8 mouse cellular contexts compared by ENCODE assay signal in genomic region chr4:66827463-66828162, GRCm38 (mm10). TPM values are rescaled to one million over a fixed set of nuclear protein-coding genes. Genes with fewer than 3 reads are reported as not detected.
DNase-seq lines count a peak whose midpoint lies in the region; ATAC-seq and TF ChIP-seq lines count a peak whose summit lies in the region.

Tlr4 (plus strand) TSS chr4:66827584.

- peak within 1 kb of the TSS; percentile 18; the same call in 1 of the 2 replicates for H3K4me3 ChIP-seq in embryonic facial prominence, embryonic 14.5 days (ENCODE audit: low read depth, low read length)
- H3K4me3 ChIP-seq in heart, embryonic 16.5 days (ENCODE audit: low read length), result peak within 1 kb of the TSS; percentile 53
- H3K4me3 ChIP-seq in liver, postnatal 0 days (ENCODE audit: low read depth, low read length), result peak within 1 kb of the TSS; percentile 42

- no peak for TF ChIP-seq CTCF in liver, postnatal 0 days (IDR thresholded peaks at IDR 0.05; ENCODE audit: low read depth)

- no peak within 1 kb of the TSS for H3K9ac ChIP-seq in embryonic facial prominence, embryonic 14.5 days (ENCODE audit: low read depth, low read length)
- H3K9ac ChIP-seq in heart, embryonic 16.5 days (ENCODE audit: low read length), result peak within 1 kb of the TSS; percentile 60
- peak within 1 kb of the TSS; percentile 46; the same call in 1 of the 2 replicates for H3K9ac ChIP-seq in liver, postnatal 0 days (replicated peaks)

- peak; percentile 94 for DNase-seq in A20 (ENCODE audit: low read depth, low spot score)
- DNase-seq in adrenal gland, adult (ENCODE audit: inconsistent age in 2 of 2, low spot score in 1 of 2), result peak; percentile 69 to 86
- DNase-seq in embryonic facial prominence, embryonic 14.5 days (ENCODE audit: low spot score), result peak; percentile 77
- DNase-seq in layer of hippocampus, adult 11-12 months (ENCODE audit: low spot score), result peak; percentile 64
- peak; percentile 44 for DNase-seq in liver, postnatal 0 days
- peak; percentile 4 to 18 for DNase-seq in right cerebral cortex, postnatal 36 days (ENCODE audit: low spot score in 2 of 2)
- no peak for DNase-seq in retina, embryonic 14.5 days (ENCODE audit: low spot score)

- no peaks in the 10 kb centered on the region; the same call in 1 of the 2 replicates for H3K4me1 ChIP-seq in embryonic facial prominence, embryonic 14.5 days (ENCODE audit: control insufficient read depth, insufficient read depth, low read length)
- peaks cover 5% of the 10 kb centered on the region for H3K4me1 ChIP-seq in heart, embryonic 16.5 days (ENCODE audit: control insufficient read depth, insufficient read depth, low read length)
- H3K4me1 ChIP-seq in liver, postnatal 0 days (ENCODE audit: insufficient read depth), result no peaks in the 10 kb centered on the region

- no peaks in the 10 kb centered on the region for H3K9me3 ChIP-seq in embryonic facial prominence, embryonic 14.5 days (ENCODE audit: control insufficient read depth, low read length)
- H3K9me3 ChIP-seq in heart, embryonic 16.5 days (replicated peaks; ENCODE audit: control insufficient read depth, low read length), result no peaks in the 10 kb centered on the region
- H3K9me3 ChIP-seq in liver, postnatal 0 days (ENCODE audit: low read length), result no peaks in the 10 kb centered on the region

- no peak for TF ChIP-seq EP300 in liver, postnatal 0 days (IDR thresholded peaks at IDR 0.05; ENCODE audit: low read depth)

- H3K27ac ChIP-seq in embryonic facial prominence, embryonic 14.5 days (replicated peaks; ENCODE audit: low read depth, low read length), result peak within 1 kb of the TSS; percentile 64
- H3K27ac ChIP-seq in heart, embryonic 16.5 days (ENCODE audit: low read length), result peak within 1 kb of the TSS; percentile 85
- H3K27ac ChIP-seq in liver, postnatal 0 days (ENCODE audit: low read depth), result peak within 1 kb of the TSS; percentile 85

- H3K36me3 ChIP-seq in embryonic facial prominence, embryonic 14.5 days (ENCODE audit: control insufficient read depth, insufficient read depth, low read length), result no peaks in the 10 kb centered on the region
- no peaks in the 10 kb centered on the region for H3K36me3 ChIP-seq in heart, embryonic 16.5 days (ENCODE audit: control insufficient read depth, insufficient read depth)
- H3K36me3 ChIP-seq in liver, postnatal 0 days (replicated peaks; ENCODE audit: insufficient read depth, low read length), result no peaks in the 10 kb centered on the region

- peak; percentile 92 for ATAC-seq in embryonic facial prominence, embryonic 14.5 days (ENCODE audit: low read depth)
- ATAC-seq in heart, embryonic 16.5 days (replicated peaks; ENCODE audit: extremely low read depth, insufficient read depth, low FRiP score), result peak; percentile 19; the same call in 1 of the 2 replicates
- ATAC-seq in liver, postnatal 0 days, result peak; percentile 81

- no peaks in the 10 kb centered on the region for H3K27me3 ChIP-seq in embryonic facial prominence, embryonic 14.5 days (replicated peaks; ENCODE audit: control insufficient read depth, insufficient read depth, low read length)
- H3K27me3 ChIP-seq in heart, embryonic 16.5 days (ENCODE audit: control insufficient read depth, insufficient read depth, low read length), result no peaks in the 10 kb centered on the region
- no peaks in the 10 kb centered on the region for H3K27me3 ChIP-seq in liver, postnatal 0 days (ENCODE audit: insufficient read depth, low read length)

- H3K4me2 ChIP-seq in embryonic facial prominence, embryonic 14.5 days (ENCODE audit: low read depth, low read length), result peak within 1 kb of the TSS; percentile 37
- H3K4me2 ChIP-seq in heart, embryonic 16.5 days (ENCODE audit: low read depth, low read length), result peak within 1 kb of the TSS; percentile 64
- H3K4me2 ChIP-seq in liver, postnatal 0 days (ENCODE audit: low read depth, low read length), result peak within 1 kb of the TSS; percentile 59

- 42% methylated on average over 11 of the region's 11 CpGs for WGBS in embryonic facial prominence, embryonic 14.5 days
- WGBS in heart, embryonic 16.5 days, result 37% methylated on average over 11 of the region's 11 CpGs
- 20% methylated on average over 11 of the region's 11 CpGs for WGBS in liver, postnatal 0 days (ENCODE audit: insufficient replicate concordance)

RNA-seq across cellular contexts. Expression of gene Tlr4, which starts in this region (rescaled TPM):
- 2.4 and 2.9 TPM in 2 replicates for polyA plus RNA-seq in embryonic facial prominence, embryonic 14.5 days (2014; fragmentation: Nextera tagmentation; extraction: Ambion mirVana)
- polyA plus RNA-seq in heart, embryonic 16.5 days (2015; fragmentation: Nextera tagmentation; extraction: Ambion mirVana), result 2.7 and 2.9 TPM in 2 replicates
- 2.0 and 2.3 TPM in 2 replicates for polyA plus RNA-seq in liver, postnatal 0 days (2015; fragmentation: Nextera tagmentation; extraction: Ambion mirVana)

Comparison
In these comparisons a context has a peak if more than half of its experiments do, and no peak if none do; other contexts are left out.
1. ATAC-seq: peak in every context shown above with its lines; median percentile 92 in embryonic facial prominence, embryonic 14.5 days; 81 in liver, postnatal 0 days; 19 in heart, embryonic 16.5 days.